Mouse (Mus musculus): ENCODE data around the gene Col6a6. TPM values are rescaled to one million over a fixed set of nuclear protein-coding genes. Genes with fewer than 3 reads are reported as not detected.

Col6a6 gene
- polyA plus RNA-seq, 1 experiment from 2014 or later, result 0.09 TPM

DNA sequence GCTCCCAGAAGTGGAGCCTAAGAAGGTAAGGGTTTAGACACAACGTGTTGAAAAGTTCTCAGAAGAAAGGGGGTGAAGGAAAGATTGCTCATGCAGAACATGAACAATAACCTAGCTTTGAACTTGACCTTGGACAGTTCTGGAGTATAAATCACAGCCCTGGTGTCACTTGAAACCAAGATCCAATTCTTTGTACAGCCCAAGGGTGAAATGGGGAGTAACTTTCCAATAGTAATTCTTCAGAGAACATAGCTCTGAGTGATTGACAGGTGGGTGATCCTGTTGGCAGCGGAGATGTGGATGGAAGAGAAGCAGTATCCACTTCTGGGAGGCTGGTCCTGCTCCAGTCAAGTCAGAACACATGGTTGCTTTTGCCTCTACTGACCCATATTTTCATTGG lies 62.1 kb downstream of the Col6a6 start:
- H3K9ac ChIP-seq (ENCODE audit: low read depth, low read length), result no peak overlapping the region
- no peak overlapping the region for H3K4me3 ChIP-seq (ENCODE audit: low read depth, low read length)
- H3K9me3 ChIP-seq (ENCODE audit: control insufficient read depth, low read length), result no peaks in the 10 kb centered on the region
- DNase-seq (ENCODE audit: low spot score) (no peak), ATAC-seq (ENCODE audit: low FRiP score) (no peak)
- H3K27ac ChIP-seq (ENCODE audit: low read depth, low read length), result no peak overlapping the region
- no peak overlapping the region for H3K4me2 ChIP-seq (replicated peaks; ENCODE audit: low read depth, low read length)
- 82% methylated on average over 2 of the region's 2 CpGs for WGBS
- no peaks in the 10 kb centered on the region for H3K36me3 ChIP-seq (ENCODE audit: control insufficient read depth, insufficient read depth, low read length)
- H3K4me1 ChIP-seq (replicated peaks; ENCODE audit: control insufficient read depth, insufficient read depth, low read length), result no peaks in the 10 kb centered on the region
- no peaks in the 10 kb centered on the region for H3K27me3 ChIP-seq (ENCODE audit: control insufficient read depth, insufficient read depth, low read length)

DNA sequence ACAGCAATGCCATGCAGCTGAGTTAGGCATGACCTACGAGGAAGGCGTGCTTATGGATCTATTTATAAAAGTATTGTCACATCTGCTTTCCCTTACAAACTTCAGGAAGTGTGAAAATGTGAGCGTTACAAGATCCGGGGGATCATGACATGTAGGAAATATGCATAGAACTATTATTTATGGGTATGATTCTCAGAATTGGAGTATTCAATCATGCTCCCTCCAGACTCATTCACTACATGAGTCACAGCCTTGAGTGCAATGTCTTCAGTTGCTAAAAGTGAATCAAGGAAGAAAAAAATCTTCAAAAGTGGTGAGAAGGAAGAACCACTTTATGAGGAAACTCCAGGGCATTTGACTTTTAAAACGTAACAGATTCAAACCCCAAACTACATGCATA lies 63.3 kb downstream of the Col6a6 start:
- Histone ChIP-seq H3K4me1 (replicated peaks; ENCODE audit: control insufficient read depth, insufficient read depth, low read length) (no peaks in the 10 kb centered on the region), H3K4me2 (replicated peaks; ENCODE audit: low read depth, low read length) (no peak overlapping the region), H3K27ac (ENCODE audit: low read depth, low read length) (no peak overlapping the region), H3K36me3 (ENCODE audit: control insufficient read depth, insufficient read depth, low read length) (no peaks in the 10 kb centered on the region), H3K9ac (ENCODE audit: low read depth, low read length) (no peak overlapping the region), H3K4me3 (ENCODE audit: low read depth, low read length) (no peak overlapping the region), H3K9me3 (ENCODE audit: control insufficient read depth, low read length) (no peaks in the 10 kb centered on the region), H3K27me3 (ENCODE audit: control insufficient read depth, insufficient read depth, low read length) (no peaks in the 10 kb centered on the region)
- DNase-seq (ENCODE audit: low spot score) (no peak), ATAC-seq (ENCODE audit: low FRiP score) (no peak)
- WGBS, result 83% methylated on average over 5 of the region's 5 CpGs

DNA sequence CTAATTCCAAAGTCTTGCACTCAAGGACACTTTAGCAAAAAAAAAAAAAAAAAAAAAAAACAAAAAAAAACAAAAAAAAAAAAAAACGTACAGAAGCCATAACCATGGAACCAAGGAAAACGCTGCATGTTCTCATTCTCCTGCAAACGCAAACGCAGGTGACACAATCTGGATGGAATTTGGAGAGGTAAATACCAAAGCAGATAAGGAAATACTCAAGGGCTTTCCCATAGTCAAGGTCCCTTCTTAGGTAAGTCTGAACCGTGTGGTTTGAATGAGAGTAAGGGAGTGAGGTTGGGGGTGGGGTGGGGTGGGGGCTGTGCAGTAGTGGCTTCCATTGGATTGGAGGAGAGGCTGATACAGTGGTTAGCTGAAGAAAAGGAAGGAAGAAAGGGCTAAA lies 63.8 kb downstream of the Col6a6 start:
- DNase-seq (ENCODE audit: low spot score) (no peak), ATAC-seq (ENCODE audit: low FRiP score) (no peak)
- H3K36me3 ChIP-seq (ENCODE audit: control insufficient read depth, insufficient read depth, low read length), result no peaks in the 10 kb centered on the region
- H3K4me2 ChIP-seq (replicated peaks; ENCODE audit: low read depth, low read length), result no peak overlapping the region
- no peaks in the 10 kb centered on the region for H3K9me3 ChIP-seq (ENCODE audit: control insufficient read depth, low read length)
- H3K9ac ChIP-seq (ENCODE audit: low read depth, low read length), result no peak overlapping the region
- WGBS, result 81% methylated on average over 5 of the region's 5 CpGs
- no peaks in the 10 kb centered on the region for H3K27me3 ChIP-seq (ENCODE audit: control insufficient read depth, insufficient read depth, low read length)
- H3K4me3 ChIP-seq (ENCODE audit: low read depth, low read length), result no peak overlapping the region
- no peak overlapping the region for H3K27ac ChIP-seq (ENCODE audit: low read depth, low read length)
- H3K4me1 ChIP-seq (replicated peaks; ENCODE audit: control insufficient read depth, insufficient read depth, low read length), result no peaks in the 10 kb centered on the region

GRCm38 (mm10) chr9:105763625-105764024 lies 64.3 kb downstream of the Col6a6 start:
- Histone ChIP-seq H3K4me1 (replicated peaks; ENCODE audit: control insufficient read depth, insufficient read depth, low read length) (no peaks in the 10 kb centered on the region), H3K9me3 (ENCODE audit: control insufficient read depth, low read length) (no peaks in the 10 kb centered on the region), H3K4me3 (ENCODE audit: low read depth, low read length) (no peak overlapping the region), H3K9ac (ENCODE audit: low read depth, low read length) (no peak overlapping the region), H3K36me3 (ENCODE audit: control insufficient read depth, insufficient read depth, low read length) (no peaks in the 10 kb centered on the region), H3K27me3 (ENCODE audit: control insufficient read depth, insufficient read depth, low read length) (no peaks in the 10 kb centered on the region), H3K4me2 (replicated peaks; ENCODE audit: low read depth, low read length) (no peak overlapping the region), H3K27ac (ENCODE audit: low read depth, low read length) (no peak overlapping the region)
- 79% methylated on average over 3 of the region's 3 CpGs for WGBS
- no peak for ATAC-seq (ENCODE audit: low FRiP score)
- no peak for DNase-seq (ENCODE audit: low spot score)

GRCm38 (mm10) chr9:105762274-105762673 lies 65.7 kb downstream of the Col6a6 start:
- no peaks in the 10 kb centered on the region for H3K27me3 ChIP-seq (ENCODE audit: control insufficient read depth, insufficient read depth, low read length)
- H3K9ac ChIP-seq (ENCODE audit: low read depth, low read length), result no peak overlapping the region
- H3K4me2 ChIP-seq (replicated peaks; ENCODE audit: low read depth, low read length), result no peak overlapping the region
- 87% methylated on average over 7 of the region's 7 CpGs for WGBS
- no peak overlapping the region for H3K4me3 ChIP-seq (ENCODE audit: low read depth, low read length)
- no peaks in the 10 kb centered on the region for H3K4me1 ChIP-seq (replicated peaks; ENCODE audit: control insufficient read depth, insufficient read depth, low read length)
- DNase-seq (ENCODE audit: low spot score) (no peak), ATAC-seq (ENCODE audit: low FRiP score) (no peak)
- H3K27ac ChIP-seq (ENCODE audit: low read depth, low read length), result no peak overlapping the region
- no peaks in the 10 kb centered on the region for H3K36me3 ChIP-seq (ENCODE audit: control insufficient read depth, insufficient read depth, low read length)
- H3K9me3 ChIP-seq (ENCODE audit: control insufficient read depth, low read length), result no peaks in the 10 kb centered on the region

- no peak overlapping the region for H3K4me2 ChIP-seq (replicated peaks; ENCODE audit: low read depth, low read length)
- no peak overlapping the region for H3K4me3 ChIP-seq (ENCODE audit: low read depth, low read length)
- DNase-seq (ENCODE audit: low spot score), result no peak
- no peaks in the 10 kb centered on the region for H3K27me3 ChIP-seq (ENCODE audit: control insufficient read depth, insufficient read depth, low read length)
- ATAC-seq (ENCODE audit: low FRiP score), result no peak
- no peak overlapping the region for H3K9ac ChIP-seq (ENCODE audit: low read depth, low read length)
- no peaks in the 10 kb centered on the region for H3K9me3 ChIP-seq (ENCODE audit: control insufficient read depth, low read length)
- H3K4me1 ChIP-seq (replicated peaks; ENCODE audit: control insufficient read depth, insufficient read depth, low read length), result no peaks in the 10 kb centered on the region
- 81% methylated on average over 5 of the region's 5 CpGs for WGBS
- no peaks in the 10 kb centered on the region for H3K36me3 ChIP-seq (ENCODE audit: control insufficient read depth, insufficient read depth, low read length)
- no peak overlapping the region for H3K27ac ChIP-seq (ENCODE audit: low read depth, low read length)
Measured at GRCm38 (mm10) chr9:105758861-105759260, 69.1 kb downstream of the Col6a6 start.

DNA sequence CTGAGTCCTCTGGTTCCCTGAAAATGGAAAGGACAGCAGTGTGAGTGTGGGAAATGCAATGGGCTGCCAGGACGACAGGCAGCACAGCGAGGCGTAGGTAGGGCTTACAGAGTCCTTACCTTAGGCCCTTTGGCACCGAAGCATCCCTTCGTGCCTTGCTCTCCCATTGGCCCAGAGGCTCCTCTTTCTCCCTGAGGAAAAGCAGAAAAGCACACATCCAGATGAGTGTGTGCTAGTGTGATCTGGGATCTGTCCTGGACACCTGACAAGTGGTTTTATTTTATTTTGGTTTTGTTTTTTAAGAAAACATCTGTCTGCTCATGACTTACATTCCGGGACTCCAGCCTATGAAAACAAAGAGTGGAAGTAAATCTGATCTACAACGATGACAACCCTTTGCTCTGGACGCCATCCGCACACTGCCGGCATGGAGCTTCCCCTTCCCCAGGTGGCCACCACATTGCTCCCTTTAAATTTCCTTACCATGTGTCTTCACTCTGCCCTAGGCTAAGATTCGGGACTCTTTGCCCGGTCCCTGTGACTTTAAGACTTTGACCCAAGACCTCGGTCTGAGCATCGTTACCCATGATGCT lies 69.7 kb downstream of the Col6a6 start:
- whole genome bisulfite sequencing, result 83% methylated on average over 14 of the region's 14 CpGs
- ATAC-seq (ENCODE audit: low FRiP score), result no peak

DNA sequence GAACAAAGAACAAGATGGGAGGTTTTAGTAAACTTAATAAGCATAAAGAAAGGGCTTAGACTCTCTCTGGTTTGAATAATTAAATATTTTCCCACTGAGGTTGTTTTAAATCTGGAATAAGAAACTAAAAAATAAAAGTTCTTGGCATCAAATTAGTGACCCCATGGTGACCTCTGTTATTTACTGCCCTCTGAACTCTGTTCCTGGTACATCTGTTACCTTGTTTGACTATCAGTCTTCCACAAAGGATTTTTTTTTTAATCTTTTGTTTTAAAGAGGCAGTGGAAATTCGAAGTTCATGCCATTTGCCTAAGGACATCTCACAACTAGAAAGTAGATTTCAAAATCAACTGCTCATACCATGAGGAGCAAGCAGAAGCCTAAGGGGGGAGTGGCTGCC lies 73.7 kb downstream of the Col6a6 start:
- no peak for DNase-seq (ENCODE audit: low spot score)
- H3K4me2 ChIP-seq (replicated peaks; ENCODE audit: low read depth, low read length), result no peak overlapping the region
- H3K4me1 ChIP-seq (replicated peaks; ENCODE audit: control insufficient read depth, insufficient read depth, low read length), result no peaks in the 10 kb centered on the region
- 57% methylated on average over 1 of the region's 1 CpGs for WGBS
- no peak overlapping the region for H3K9ac ChIP-seq (ENCODE audit: low read depth, low read length)
- ATAC-seq (ENCODE audit: low FRiP score), result no peak
- no peak overlapping the region for H3K4me3 ChIP-seq (ENCODE audit: low read depth, low read length)
- H3K9me3 ChIP-seq (ENCODE audit: control insufficient read depth, low read length), result no peaks in the 10 kb centered on the region
- H3K27me3 ChIP-seq (ENCODE audit: control insufficient read depth, insufficient read depth, low read length), result no peaks in the 10 kb centered on the region
- H3K27ac ChIP-seq (ENCODE audit: low read depth, low read length), result no peak overlapping the region
- no peaks in the 10 kb centered on the region for H3K36me3 ChIP-seq (ENCODE audit: control insufficient read depth, insufficient read depth, low read length)

More for the DNA sequence above, 69.7 kb downstream of the Col6a6 start:
- no peaks in the 10 kb centered on the region for H3K9me3 ChIP-seq (ENCODE audit: control insufficient read depth, low read length)
- H3K4me3 ChIP-seq (ENCODE audit: low read depth, low read length), result no peak overlapping the region
- no peak overlapping the region for H3K4me2 ChIP-seq (replicated peaks; ENCODE audit: low read depth, low read length)
- H3K4me1 ChIP-seq (replicated peaks; ENCODE audit: control insufficient read depth, insufficient read depth, low read length), result no peaks in the 10 kb centered on the region
- no peak overlapping the region for H3K27ac ChIP-seq (ENCODE audit: low read depth, low read length)
- H3K9ac ChIP-seq (ENCODE audit: low read depth, low read length), result no peak overlapping the region
- no peaks in the 10 kb centered on the region for H3K36me3 ChIP-seq (ENCODE audit: control insufficient read depth, insufficient read depth, low read length)
- H3K27me3 ChIP-seq (ENCODE audit: control insufficient read depth, insufficient read depth, low read length), result no peaks in the 10 kb centered on the region
- DNase-seq (ENCODE audit: low spot score), result no peak

DNA sequence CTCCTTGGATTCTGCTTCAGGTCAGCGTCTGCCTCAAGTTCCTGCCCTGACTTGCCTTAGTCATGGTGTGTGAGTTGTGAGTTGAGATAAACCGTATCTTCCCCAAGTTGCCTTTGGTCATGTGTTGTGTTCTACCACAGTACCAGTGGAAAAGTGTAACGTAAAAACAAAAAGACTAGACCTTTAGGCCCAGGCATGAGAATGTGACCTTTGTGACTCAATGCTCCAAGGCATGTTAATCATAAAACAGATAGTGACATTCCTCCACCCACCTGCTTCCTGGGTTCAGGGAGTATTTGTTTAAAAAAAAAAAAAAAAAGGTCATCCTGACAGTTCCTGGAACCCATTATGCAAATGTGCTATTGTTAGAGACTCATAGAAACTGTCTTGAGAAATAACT lies 82.1 kb downstream of the Col6a6 start:
- ATAC-seq (ENCODE audit: low FRiP score), result no peak
- H3K4me1 ChIP-seq (replicated peaks; ENCODE audit: control insufficient read depth, insufficient read depth, low read length), result no peaks in the 10 kb centered on the region
- no peak overlapping the region for H3K4me3 ChIP-seq (ENCODE audit: low read depth, low read length)
- no peak overlapping the region for H3K4me2 ChIP-seq (replicated peaks; ENCODE audit: low read depth, low read length)
- H3K27ac ChIP-seq (ENCODE audit: low read depth, low read length), result no peak overlapping the region
- H3K9ac ChIP-seq (ENCODE audit: low read depth, low read length), result no peak overlapping the region
- DNase-seq (ENCODE audit: low spot score), result no peak
- no peaks in the 10 kb centered on the region for H3K9me3 ChIP-seq (ENCODE audit: control insufficient read depth, low read length)
- WGBS, result 89% methylated on average over 3 of the region's 3 CpGs
- no peaks in the 10 kb centered on the region for H3K27me3 ChIP-seq (ENCODE audit: control insufficient read depth, insufficient read depth, low read length)
- H3K36me3 ChIP-seq (ENCODE audit: control insufficient read depth, insufficient read depth, low read length), result no peaks in the 10 kb centered on the region
